Mouse (Mus musculus): ENCODE data around the gene Gm16503. TPM values are rescaled to one million over a fixed set of nuclear protein-coding genes. Genes with fewer than 3 reads are reported as not detected.
"Not testable (repeated sequence)": the region's sequence is repeated elsewhere in the genome, so short reads cannot be mapped to it uniquely, and the experiment has no call there.

Gene Gm16503
- 0.08 and 0.10 TPM in 2 replicates for polyA plus RNA-seq (2015; fragmentation: Nextera tagmentation; extraction: Ambion mirVana)

DNA sequence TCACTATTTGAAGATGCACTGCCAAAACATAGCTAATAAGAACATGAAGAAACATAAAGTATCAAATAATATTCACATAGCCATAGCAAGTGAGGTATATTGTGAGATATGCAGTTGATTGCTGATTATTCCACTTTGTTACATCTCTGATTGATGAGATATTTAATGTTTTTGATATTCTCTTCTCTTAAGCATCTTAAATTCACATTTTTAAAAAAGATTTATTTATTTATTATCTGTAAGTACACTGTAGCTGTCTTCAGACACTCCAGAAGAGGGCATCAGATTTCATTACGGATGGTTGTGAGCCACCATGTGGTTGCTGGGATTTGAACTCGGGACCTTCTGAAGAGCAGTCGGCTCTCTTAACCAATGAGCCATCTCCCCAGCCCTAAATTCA, at the start of gene Gm16503:
Gene Gm16503 (plus strand): TSS at position 301 of the 400 bp plus-strand sequence.
- not testable (repeated sequence) for H3K27me3 ChIP-seq (ENCODE audit: control insufficient read depth, insufficient read depth, low read depth, low read length); H3K4me2 ChIP-seq (ENCODE audit: low read depth, low read length); ATAC-seq (ENCODE audit: low read depth); H3K4me3 ChIP-seq (ENCODE audit: low read length); H3K9ac ChIP-seq (ENCODE audit: low read length); H3K4me1 ChIP-seq (replicated peaks; ENCODE audit: control insufficient read depth, insufficient read depth, low read length); H3K27ac ChIP-seq (ENCODE audit: low read length); H3K36me3 ChIP-seq (ENCODE audit: control insufficient read depth, insufficient read depth, low read length)
- 79% methylated on average over 3 of the region's 3 CpGs for WGBS
- H3K9me3 ChIP-seq (ENCODE audit: control insufficient read depth, low read length), result peaks cover 23% of the 10 kb centered on the region

DNA sequence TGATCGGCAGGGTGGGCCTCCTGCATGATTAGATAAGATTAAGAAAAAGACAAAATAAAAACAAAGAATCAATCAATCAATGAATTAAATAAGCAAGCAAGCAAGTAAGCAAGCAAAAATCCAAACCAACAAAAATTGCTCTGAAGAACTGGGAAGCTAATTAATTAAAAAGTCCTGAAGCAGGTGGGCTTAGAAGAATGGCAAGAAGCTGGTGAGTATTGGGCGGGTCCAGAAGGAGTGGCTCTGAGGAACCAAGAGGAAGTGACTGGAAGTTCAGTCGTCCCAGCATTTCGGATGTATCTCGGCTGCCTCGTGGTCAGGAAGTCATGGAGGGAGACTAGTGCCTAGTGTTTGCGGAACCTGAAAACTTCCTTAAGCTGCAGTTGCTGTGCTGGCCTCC, 47.9 kb upstream of the Gm16503 start, which contains the start of gene Zfp982:
Gene Zfp982 (plus strand): TSS at position 301 of the 400 bp plus-strand sequence.
- ATAC-seq (ENCODE audit: low read depth); H3K4me2 ChIP-seq (ENCODE audit: low read depth, low read length); H3K4me3 ChIP-seq (ENCODE audit: low read length); H3K36me3 ChIP-seq (ENCODE audit: control insufficient read depth, insufficient read depth, low read length); H3K9ac ChIP-seq (ENCODE audit: low read length); H3K27ac ChIP-seq (ENCODE audit: low read length); H3K4me1 ChIP-seq (replicated peaks; ENCODE audit: control insufficient read depth, insufficient read depth, low read length); H3K27me3 ChIP-seq (ENCODE audit: control insufficient read depth, insufficient read depth, low read depth, low read length): not testable (repeated sequence)
- 76% methylated on average over 7 of the region's 7 CpGs for WGBS
- peaks cover 22% of the 10 kb centered on the region for H3K9me3 ChIP-seq (ENCODE audit: control insufficient read depth, low read length)

GRCm38 (mm10) chr4:147498772-147499613, 41.0 kb upstream of the Gm16503 start:
- not testable (repeated sequence) for H3K4me2 ChIP-seq (ENCODE audit: low read depth, low read length); ATAC-seq (ENCODE audit: low read depth); H3K4me3 ChIP-seq (ENCODE audit: low read length); H3K4me1 ChIP-seq (replicated peaks; ENCODE audit: control insufficient read depth, insufficient read depth, low read length); H3K27ac ChIP-seq (ENCODE audit: low read length); H3K36me3 ChIP-seq (ENCODE audit: control insufficient read depth, insufficient read depth, low read length); H3K9ac ChIP-seq (ENCODE audit: low read length); H3K27me3 ChIP-seq (ENCODE audit: control insufficient read depth, insufficient read depth, low read depth, low read length)
- 84% methylated on average over 5 of the region's 5 CpGs for WGBS
- peaks cover 11% of the 10 kb centered on the region for H3K9me3 ChIP-seq (ENCODE audit: control insufficient read depth, low read length)

DNA sequence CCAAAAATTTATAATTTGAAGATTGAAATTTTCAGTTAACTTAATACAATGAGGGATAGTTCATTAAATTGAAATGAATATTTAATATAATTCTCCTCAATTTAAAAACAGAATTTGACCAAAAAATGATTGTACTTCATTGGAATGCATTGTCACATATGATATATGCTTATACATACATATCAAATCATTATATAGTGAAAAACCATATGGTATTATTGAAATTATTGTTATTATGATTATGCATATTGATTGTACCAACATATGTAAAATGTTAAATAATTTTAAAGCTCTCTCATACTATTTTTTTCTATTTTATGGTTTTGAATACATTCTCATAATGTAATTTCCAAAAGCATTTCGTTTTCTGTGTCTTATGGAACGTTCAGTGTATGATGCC, 30.8 kb upstream of the Gm16503 start:
- no peak overlapping the region for H3K9ac ChIP-seq (ENCODE audit: low read length)
- 0 out of 2 replicates have a peak, but pooled peaks cover 2% of the 10 kb centered on the region for H3K36me3 ChIP-seq (ENCODE audit: control insufficient read depth, insufficient read depth, low read length)
- H3K27ac ChIP-seq (ENCODE audit: low read length), result no peak overlapping the region
- no peaks in the 10 kb centered on the region for H3K4me1 ChIP-seq (replicated peaks; ENCODE audit: control insufficient read depth, insufficient read depth, low read length)
- no peak overlapping the region for H3K4me2 ChIP-seq (ENCODE audit: low read depth, low read length)
- WGBS, result 75% methylated on average over 2 of the region's 2 CpGs
- no peak overlapping the region for H3K4me3 ChIP-seq (ENCODE audit: low read length)
- H3K9me3 ChIP-seq (ENCODE audit: control insufficient read depth, low read length), result peaks cover 12% of the 10 kb centered on the region
- ATAC-seq (ENCODE audit: low read depth), result no peak
- H3K27me3 ChIP-seq (ENCODE audit: control insufficient read depth, insufficient read depth, low read depth, low read length), result no peaks in the 10 kb centered on the region

- Histone ChIP-seq H3K36me3 (ENCODE audit: control insufficient read depth, insufficient read depth, low read length) (no peaks in the 10 kb centered on the region), H3K4me1 (replicated peaks; ENCODE audit: control insufficient read depth, insufficient read depth, low read length) (no peaks in the 10 kb centered on the region), H3K9ac (ENCODE audit: low read length) (no peak overlapping the region), H3K9me3 (ENCODE audit: control insufficient read depth, low read length) (peaks cover 44% of the 10 kb centered on the region), H3K4me3 (ENCODE audit: low read length) (no peak overlapping the region), H3K27me3 (ENCODE audit: control insufficient read depth, insufficient read depth, low read depth, low read length) (no peaks in the 10 kb centered on the region), H3K4me2 (ENCODE audit: low read depth, low read length) (no peak overlapping the region), H3K27ac (ENCODE audit: low read length) (no peak overlapping the region)
- 65% methylated on average over 2 of the region's 2 CpGs for WGBS
- ATAC-seq (ENCODE audit: low read depth), result no peak
These were observed 21.0 kb upstream of the Gm16503 start for GRCm38 (mm10) chr4:147518981-147519380.

DNA sequence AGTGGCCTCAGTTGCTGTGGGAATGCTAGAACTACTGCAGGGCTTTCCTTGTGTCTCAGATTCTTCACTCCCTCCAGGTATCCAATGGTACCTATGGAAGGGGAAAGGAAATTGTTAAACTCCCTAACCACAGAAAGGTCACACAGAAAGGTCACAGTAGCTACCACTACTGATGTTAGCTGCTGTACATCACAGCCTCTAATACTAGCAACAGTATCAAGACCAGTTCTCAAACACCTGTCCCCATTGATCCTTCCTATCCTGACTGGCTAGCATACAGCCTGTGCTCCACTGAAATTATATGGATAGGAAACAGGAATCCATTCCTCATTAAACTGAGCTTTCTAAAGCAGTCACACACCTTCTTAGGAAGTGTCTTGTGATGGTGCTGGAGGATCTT, 19.9 kb upstream of the Gm16503 start:
- H3K9ac ChIP-seq (ENCODE audit: low read length), result no peak overlapping the region
- no peaks in the 10 kb centered on the region for H3K36me3 ChIP-seq (ENCODE audit: control insufficient read depth, insufficient read depth, low read length)
- ATAC-seq (ENCODE audit: low read depth), result no peak
- no peaks in the 10 kb centered on the region for H3K27me3 ChIP-seq (ENCODE audit: control insufficient read depth, insufficient read depth, low read depth, low read length)
- H3K4me3 ChIP-seq (ENCODE audit: low read length), result no peak overlapping the region
- no peak overlapping the region for H3K4me2 ChIP-seq (ENCODE audit: low read depth, low read length)
- no peaks in the 10 kb centered on the region for H3K4me1 ChIP-seq (replicated peaks; ENCODE audit: control insufficient read depth, insufficient read depth, low read length)
- no peak overlapping the region for H3K27ac ChIP-seq (ENCODE audit: low read length)
- peaks cover 47% of the 10 kb centered on the region for H3K9me3 ChIP-seq (ENCODE audit: control insufficient read depth, low read length)

DNA sequence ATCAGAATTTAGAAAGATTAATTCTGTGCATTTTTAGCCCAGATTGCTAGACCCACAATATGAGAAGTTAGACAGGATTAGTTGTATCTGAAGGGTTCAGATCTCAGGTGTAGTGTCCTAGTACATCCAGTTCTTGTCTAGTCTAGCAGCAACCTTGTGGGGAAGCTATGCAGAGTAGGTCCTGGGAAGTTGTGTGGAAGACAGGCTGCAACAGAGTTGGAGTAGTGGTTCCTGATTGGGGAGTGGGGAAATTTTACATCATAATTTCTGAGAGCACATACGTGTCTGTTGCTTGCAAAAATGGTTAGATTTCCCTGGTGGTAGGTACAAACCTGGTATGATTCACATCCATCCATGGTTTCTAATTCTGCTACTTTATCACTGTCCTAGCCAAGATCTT, 14.9 kb upstream of the Gm16503 start:
- Histone ChIP-seq H3K9me3 (ENCODE audit: control insufficient read depth, low read length) (peaks cover 44% of the 10 kb centered on the region), H3K4me1 (replicated peaks; ENCODE audit: control insufficient read depth, insufficient read depth, low read length) (no peaks in the 10 kb centered on the region), H3K27ac (ENCODE audit: low read length) (no peak overlapping the region), H3K4me2 (ENCODE audit: low read depth, low read length) (no peak overlapping the region), H3K27me3 (ENCODE audit: control insufficient read depth, insufficient read depth, low read depth, low read length) (no peaks in the 10 kb centered on the region), H3K4me3 (ENCODE audit: low read length) (no peak overlapping the region), H3K36me3 (ENCODE audit: control insufficient read depth, insufficient read depth, low read length) (no peaks in the 10 kb centered on the region), H3K9ac (ENCODE audit: low read length) (no peak overlapping the region)
- WGBS, result 79% methylated on average over 1 of the region's 1 CpGs
- ATAC-seq (ENCODE audit: low read depth), result no peak

GRCm38 (mm10) chr4:147530366-147530765, 9.7 kb upstream of the Gm16503 start:
- WGBS, result 78% methylated on average over 1 of the region's 1 CpGs
- Histone ChIP-seq H3K27ac (ENCODE audit: low read length) (no peak overlapping the region), H3K27me3 (ENCODE audit: control insufficient read depth, insufficient read depth, low read depth, low read length) (no peaks in the 10 kb centered on the region), H3K9ac (ENCODE audit: low read length) (no peak overlapping the region), H3K36me3 (ENCODE audit: control insufficient read depth, insufficient read depth, low read length) (no peaks in the 10 kb centered on the region), H3K4me2 (ENCODE audit: low read depth, low read length) (no peak overlapping the region), H3K4me3 (ENCODE audit: low read length) (no peak overlapping the region), H3K9me3 (ENCODE audit: control insufficient read depth, low read length) (peaks cover 25% of the 10 kb centered on the region), H3K4me1 (replicated peaks; ENCODE audit: control insufficient read depth, insufficient read depth, low read length) (no peaks in the 10 kb centered on the region)
- no peak for ATAC-seq (ENCODE audit: low read depth)

GRCm38 (mm10) chr4:147535916-147536315, 4.1 kb upstream of the Gm16503 start:
- H3K36me3 ChIP-seq (ENCODE audit: control insufficient read depth, insufficient read depth, low read length); H3K4me1 ChIP-seq (replicated peaks; ENCODE audit: control insufficient read depth, insufficient read depth, low read length); ATAC-seq (ENCODE audit: low read depth); H3K9ac ChIP-seq (ENCODE audit: low read length); H3K27me3 ChIP-seq (ENCODE audit: control insufficient read depth, insufficient read depth, low read depth, low read length); H3K27ac ChIP-seq (ENCODE audit: low read length); H3K4me3 ChIP-seq (ENCODE audit: low read length); H3K4me2 ChIP-seq (ENCODE audit: low read depth, low read length): not testable (repeated sequence)
- peaks cover 25% of the 10 kb centered on the region for H3K9me3 ChIP-seq (ENCODE audit: control insufficient read depth, low read length)

Measured in lung, embryonic 16.5 days (tissue).